Mouse (Mus musculus) stomach, embryonic 14.5 days (tissue): ENCODE measurements at regions not wholly inside any gene's neighbourhood (a gene's known extent, or its start where the extent isn't known, plus 50 kb on each side); places are given as distances from the start of the nearest gene placed in this dataset.

Source experiments
- ATAC-seq: fragments of 200-750 bp; cut with Nextera tagmentation; 2 replicates; pipeline ENCODE4 v1.8.0; 2017; ENCODE audit warnings: low read depth, moderate TSS enrichment; ENCODE audit not compliant: insufficient number of reproducible peaks, insufficient read depth, low FRiP score
- H3K27ac ChIP-seq: fragments of 300-500 bp; sonication (generic); 2 replicates; pipeline ENCODE4 v1.5.1; 2014; ENCODE audit warnings: mild to moderate bottlenecking, low read length, moderate library complexity, mixed read lengths
- H3K27me3 ChIP-seq: fragments of 300-500 bp; sonication (generic); 2 replicates; pipeline ENCODE4 v1.6.1; 2014; ENCODE audit warnings: low read length, control low read depth, mixed read lengths; ENCODE audit not compliant: control insufficient read depth, insufficient read depth
- H3K36me3 ChIP-seq: fragments of 300-500 bp; sonication (generic); 2 replicates; pipeline ENCODE4 v1.6.1; 2014; ENCODE audit warnings: mild to moderate bottlenecking, control low read depth, low read length, moderate library complexity, mixed read lengths; ENCODE audit not compliant: control insufficient read depth, insufficient read depth
- H3K4me1 ChIP-seq: fragments of 300-500 bp; sonication (generic); 2 replicates; pipeline ENCODE4 v1.6.1; 2014; ENCODE audit warnings: low read length, control low read depth, mixed read lengths; ENCODE audit not compliant: control insufficient read depth, insufficient read depth
- H3K4me2 ChIP-seq: fragments of 300-500 bp; sonication (generic); replicated peaks from 2 replicates; pipeline ENCODE4 v1.6.1; 2014; ENCODE audit warnings: low read depth, low read length, control low read depth
- H3K4me3 ChIP-seq: fragments of 300-500 bp; sonication (generic); 2 replicates; pipeline ENCODE4 v1.5.1; 2014; ENCODE audit warnings: low read depth, low read length, control low read depth
- H3K9ac ChIP-seq: fragments of 300-500 bp; sonication (generic); replicated peaks from 2 replicates; pipeline ENCODE4 v1.6.1; 2014; ENCODE audit warnings: low read depth, mild to moderate bottlenecking, control low read depth, low read length, moderate library complexity, mixed read lengths
- H3K9me3 ChIP-seq: fragments of 300-500 bp; sonication (generic); 2 replicates; pipeline ENCODE4 v1.6.1; 2016; ENCODE audit warnings: low read depth, low read length, control low read depth; ENCODE audit not compliant: control insufficient read depth
- WGBS: fragments of 180-500 bp; shearing (Covaris S2); extraction: QIAGEN DNeasy Blood & Tissue Kit; methylation state at CpG from one replicate; pipeline ENCODE4 v1.1.7; 2014; 5-methylcytosine and 5-hydroxymethylcytosine counted together

DNA sequence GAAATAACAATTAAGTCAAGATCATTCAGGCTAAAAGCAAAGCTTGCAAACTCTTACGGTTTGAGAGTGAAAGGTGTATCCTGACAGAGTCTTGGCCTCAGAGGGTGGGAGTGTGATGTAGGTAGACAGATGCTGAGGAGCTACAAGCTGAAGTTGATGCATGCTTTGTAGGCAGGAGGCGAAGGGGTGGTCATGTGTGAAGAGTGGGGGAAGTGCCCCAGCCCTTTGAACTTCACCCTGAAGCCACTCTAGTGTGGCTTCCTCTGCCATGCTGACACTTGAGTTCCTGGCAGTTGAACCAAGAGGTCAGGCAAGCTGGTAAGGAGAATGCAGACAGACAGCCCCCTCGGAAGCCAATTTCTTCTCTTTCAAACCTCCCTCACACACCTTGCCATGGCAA lies 141.0 kb upstream of the Sox5 start:
- no peaks in the 10 kb centered on the region for H3K4me1 ChIP-seq
- H3K4me2 ChIP-seq, result no peak overlapping the region
- no peak overlapping the region for H3K4me3 ChIP-seq
- no peaks in the 10 kb centered on the region for H3K36me3 ChIP-seq
- H3K27me3 ChIP-seq, result no peaks in the 10 kb centered on the region
- H3K9ac ChIP-seq, result no peak overlapping the region
- H3K9me3 ChIP-seq, result no peaks in the 10 kb centered on the region
- no peak for ATAC-seq
- H3K27ac ChIP-seq, result no peak overlapping the region
- WGBS, result 70% methylated on average over 3 of the region's 3 CpGs

DNA sequence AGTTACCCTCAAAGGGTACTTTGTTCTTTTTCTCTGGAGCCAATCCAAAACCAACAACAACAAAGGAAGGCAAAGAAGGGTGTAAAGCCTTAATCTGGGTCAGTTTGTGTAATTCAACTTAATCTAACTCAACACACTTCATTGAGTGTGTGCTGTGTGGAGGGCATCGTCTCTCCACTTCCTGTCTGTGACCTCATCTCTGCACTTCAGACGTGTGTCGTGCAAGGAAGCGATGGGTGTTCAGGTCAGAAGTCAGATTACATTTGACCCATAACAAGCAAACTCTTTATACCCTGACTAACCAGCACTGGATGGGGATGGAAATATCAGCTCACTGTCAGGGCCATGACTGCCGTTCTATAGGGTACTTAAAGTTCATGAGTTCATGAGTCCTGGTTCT lies 138.0 kb upstream of the Sox5 start:
- no peak for ATAC-seq
- Histone ChIP-seq H3K4me2 (no peak overlapping the region), H3K27me3 (no peaks in the 10 kb centered on the region), H3K27ac (no peak overlapping the region), H3K36me3 (no peaks in the 10 kb centered on the region), H3K9ac (no peak overlapping the region), H3K4me3 (no peak overlapping the region), H3K4me1 (no peaks in the 10 kb centered on the region), H3K9me3 (no peaks in the 10 kb centered on the region)
- 29% methylated on average over 5 of the region's 5 CpGs for WGBS

DNA sequence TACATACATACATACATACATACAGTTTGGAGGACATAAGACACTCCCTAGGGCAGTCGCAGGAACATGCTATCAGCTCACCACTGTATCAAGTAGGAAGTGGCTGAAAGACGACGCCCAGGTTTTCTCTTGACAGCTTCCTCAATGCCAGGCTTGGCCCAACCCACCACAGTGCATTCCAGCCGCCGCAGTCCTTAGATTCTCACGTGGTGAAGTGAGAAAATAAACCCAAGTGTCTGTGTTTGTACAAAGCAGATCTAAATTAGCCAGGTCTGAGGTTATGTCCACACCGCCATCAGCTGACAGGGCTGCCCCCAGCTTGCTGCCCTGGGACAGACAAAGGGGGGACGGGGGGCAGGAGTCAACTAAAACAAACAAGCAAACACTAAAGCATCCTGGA lies 135.4 kb upstream of the Sox5 start:
- H3K4me2 ChIP-seq, result no peak overlapping the region
- ATAC-seq, result peak; percentile 81
- no peaks in the 10 kb centered on the region for H3K9me3 ChIP-seq
- WGBS, result 18% methylated on average over 8 of the region's 8 CpGs
- no peaks in the 10 kb centered on the region for H3K4me1 ChIP-seq
- H3K27ac ChIP-seq, result no peak overlapping the region
- H3K9ac ChIP-seq, result no peak overlapping the region
- H3K27me3 ChIP-seq, result no peaks in the 10 kb centered on the region
- no peaks in the 10 kb centered on the region for H3K36me3 ChIP-seq
- H3K4me3 ChIP-seq, result no peak overlapping the region

DNA sequence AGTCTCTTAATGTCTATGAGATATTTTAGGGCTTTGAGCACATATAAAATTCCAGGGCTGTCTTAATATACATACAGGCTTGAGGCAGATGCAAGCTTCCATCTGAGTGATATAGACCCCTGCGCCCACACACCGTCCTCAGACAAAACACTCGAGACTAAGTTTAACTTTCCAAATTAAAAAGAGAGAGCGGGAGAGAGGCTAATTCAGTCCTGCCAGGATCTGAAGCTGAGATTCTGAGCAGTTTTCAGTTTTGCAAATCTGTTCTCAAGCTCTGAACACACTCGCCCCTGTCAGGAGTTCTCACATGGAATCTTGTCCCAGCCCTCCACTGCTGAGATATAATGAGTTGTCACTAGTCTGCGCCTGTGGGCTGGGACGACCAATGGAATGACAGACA lies 130.0 kb upstream of the Sox5 start:
- no peaks in the 10 kb centered on the region for H3K9me3 ChIP-seq
- 71% methylated on average over 7 of the region's 7 CpGs for WGBS
- no peaks in the 10 kb centered on the region for H3K36me3 ChIP-seq
- no peak for ATAC-seq
- H3K27me3 ChIP-seq, result no peaks in the 10 kb centered on the region
- H3K4me3 ChIP-seq, result no peak overlapping the region
- H3K9ac ChIP-seq, result no peak overlapping the region
- no peak overlapping the region for H3K4me2 ChIP-seq
- no peak overlapping the region for H3K27ac ChIP-seq
- no peaks in the 10 kb centered on the region for H3K4me1 ChIP-seq

DNA sequence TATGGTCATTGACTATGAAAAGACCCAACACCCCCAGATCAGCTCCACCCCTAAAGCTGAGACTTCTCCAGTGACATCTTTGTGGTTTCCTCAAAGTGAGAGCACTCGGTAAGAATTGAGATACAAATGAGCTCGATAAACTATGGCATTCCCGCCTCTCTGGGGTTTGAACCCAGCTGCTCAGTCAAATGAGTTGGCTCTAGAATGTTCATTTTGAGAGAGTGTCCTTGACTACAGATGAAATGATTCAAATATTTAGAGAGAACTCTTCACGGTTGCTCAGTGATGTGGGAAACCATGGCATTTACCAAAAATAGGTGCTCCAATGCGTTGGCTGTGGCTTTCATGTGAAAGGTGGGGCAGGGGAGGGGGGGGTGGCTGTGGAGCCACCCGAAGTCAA lies 128.6 kb upstream of the Sox5 start:
- Histone ChIP-seq H3K4me1 (no peaks in the 10 kb centered on the region), H3K9ac (no peak overlapping the region), H3K4me3 (no peak overlapping the region), H3K27ac (no peak overlapping the region), H3K9me3 (no peaks in the 10 kb centered on the region), H3K4me2 (no peak overlapping the region), H3K27me3 (no peaks in the 10 kb centered on the region), H3K36me3 (no peaks in the 10 kb centered on the region)
- ATAC-seq, result no peak
- 76% methylated on average over 6 of the region's 6 CpGs for WGBS

DNA sequence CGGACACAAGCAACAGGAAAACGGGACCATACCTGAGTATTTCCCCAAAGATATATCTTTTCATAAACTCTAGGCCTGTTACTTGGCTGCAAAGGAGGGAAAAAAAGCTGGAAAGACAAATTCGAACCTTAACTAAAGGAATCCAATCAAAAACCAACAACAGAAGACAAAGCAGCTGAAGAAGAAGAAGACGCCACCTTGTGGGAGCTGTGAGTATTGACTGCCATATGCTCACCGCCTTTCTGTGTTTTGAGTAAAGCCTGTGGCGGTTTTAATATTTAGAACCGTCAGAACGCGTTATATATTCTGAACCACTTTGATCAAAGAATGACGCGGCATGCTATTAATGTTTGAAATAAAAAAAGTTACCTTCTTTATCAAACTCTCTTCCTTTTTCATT lies 126.9 kb upstream of the Sox5 start:
- ATAC-seq, result no peak
- WGBS, result 93% methylated on average over 11 of the region's 11 CpGs
- Histone ChIP-seq H3K9me3 (no peaks in the 10 kb centered on the region), H3K9ac (no peak overlapping the region), H3K4me3 (no peak overlapping the region), H3K27me3 (no peaks in the 10 kb centered on the region), H3K4me1 (no peaks in the 10 kb centered on the region), H3K27ac (no peak overlapping the region), H3K4me2 (no peak overlapping the region), H3K36me3 (no peaks in the 10 kb centered on the region)

DNA sequence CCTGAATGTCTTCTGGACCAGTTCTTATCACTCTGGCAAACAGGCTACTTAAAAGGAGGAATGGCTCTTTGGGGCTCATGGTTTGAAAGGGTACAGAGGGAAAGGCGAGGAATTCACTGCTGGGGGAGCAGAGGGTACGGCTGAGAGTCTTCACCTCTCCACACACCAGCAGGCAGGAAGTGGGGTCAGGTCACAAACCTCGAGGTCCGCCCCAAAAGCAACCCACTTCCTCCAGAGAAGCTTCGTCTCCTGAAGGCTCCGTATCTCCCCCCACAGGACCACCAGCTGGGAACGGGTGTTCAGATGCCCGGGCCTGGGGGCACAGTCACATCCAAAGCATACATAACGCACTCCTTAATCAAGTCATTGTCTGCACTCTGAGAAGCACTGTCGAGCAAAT lies 121.4 kb upstream of the Sox5 start:
- Histone ChIP-seq H3K9ac (no peak overlapping the region), H3K27me3 (no peaks in the 10 kb centered on the region), H3K36me3 (no peaks in the 10 kb centered on the region), H3K4me3 (no peak overlapping the region), H3K9me3 (no peaks in the 10 kb centered on the region), H3K4me2 (no peak overlapping the region), H3K27ac (no peak overlapping the region), H3K4me1 (no peaks in the 10 kb centered on the region)
- no peak for ATAC-seq
- 49% methylated on average over 10 of the region's 10 CpGs for WGBS

DNA sequence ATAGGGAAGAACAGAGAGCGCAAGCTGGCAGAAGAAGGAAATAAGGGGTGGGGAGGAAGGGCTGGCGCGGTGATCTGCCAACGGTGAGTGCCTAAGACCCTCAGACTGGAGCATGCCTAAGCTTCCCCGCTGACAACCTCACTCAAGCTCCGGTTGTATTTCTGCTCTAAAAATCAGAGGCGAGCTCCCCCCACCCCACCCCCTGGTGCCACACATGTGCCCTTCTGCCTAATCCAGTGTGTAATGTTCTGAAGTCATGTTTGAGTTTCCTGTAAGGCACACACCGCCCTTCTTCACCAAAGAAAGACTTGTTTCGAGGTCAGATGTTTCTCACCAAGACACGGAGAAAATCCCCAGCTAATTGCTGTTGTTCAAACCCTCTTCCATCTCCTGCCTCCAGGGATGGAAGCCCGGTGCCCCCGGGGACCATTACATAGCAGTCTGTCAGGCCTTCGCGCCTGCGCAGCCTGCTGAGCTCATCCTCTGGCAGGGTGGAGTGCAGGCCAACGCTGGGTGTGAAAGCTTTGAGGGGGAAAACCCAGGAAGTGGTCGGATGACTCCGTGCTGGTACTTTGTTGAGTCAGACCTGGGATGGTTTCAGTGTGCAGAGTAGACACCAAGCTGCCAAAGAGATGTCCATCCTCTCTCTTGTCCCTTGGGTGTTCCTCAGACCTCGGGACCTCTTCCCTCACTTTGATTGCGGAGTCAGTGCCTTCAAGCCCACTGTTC lies 120.7 kb upstream of the Sox5 start:
- no peak overlapping the region for H3K4me3 ChIP-seq
- no peaks in the 10 kb centered on the region for H3K36me3 ChIP-seq
- WGBS, result 65% methylated on average over 20 of the region's 20 CpGs
- H3K27ac ChIP-seq, result no peak overlapping the region
- no peak overlapping the region for H3K4me2 ChIP-seq
- no peaks in the 10 kb centered on the region for H3K4me1 ChIP-seq
- no peak; the same call in 1 of the 2 replicates for ATAC-seq
- H3K9ac ChIP-seq, result no peak overlapping the region
- H3K9me3 ChIP-seq, result no peaks in the 10 kb centered on the region
- no peaks in the 10 kb centered on the region for H3K27me3 ChIP-seq

DNA sequence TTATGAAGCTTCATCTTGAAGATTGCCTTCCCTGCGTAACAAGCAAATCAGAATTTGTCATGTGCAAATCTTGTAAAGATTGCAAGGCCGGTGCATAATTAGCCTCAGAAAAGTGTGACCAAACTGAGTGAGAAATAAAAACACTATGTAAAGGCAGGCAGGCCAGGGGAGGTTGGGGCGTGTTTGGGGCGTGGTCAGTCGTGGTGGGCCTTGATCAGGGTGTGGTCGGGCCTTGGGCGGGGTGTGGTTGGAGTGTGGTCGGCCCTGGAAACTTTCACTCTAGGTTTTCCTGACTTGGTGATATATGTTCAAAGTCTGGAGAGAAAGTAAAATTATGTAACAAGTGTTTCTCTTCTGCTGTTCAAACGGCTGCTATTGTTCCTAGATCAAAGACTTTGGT lies 120.0 kb upstream of the Sox5 start:
- peak; percentile 85; the same call in 1 of the 2 replicates for ATAC-seq
- H3K4me3 ChIP-seq, result no peak overlapping the region
- no peaks in the 10 kb centered on the region for H3K4me1 ChIP-seq
- H3K27ac ChIP-seq, result no peak overlapping the region
- no peak overlapping the region for H3K4me2 ChIP-seq
- H3K27me3 ChIP-seq, result no peaks in the 10 kb centered on the region
- H3K9me3 ChIP-seq, result no peaks in the 10 kb centered on the region
- H3K9ac ChIP-seq, result no peak overlapping the region
- WGBS, result 57% methylated on average over 9 of the region's 9 CpGs
- no peaks in the 10 kb centered on the region for H3K36me3 ChIP-seq
